ENCODE assay signal across 7 mouse cellular contexts in the genomic region with DNA sequence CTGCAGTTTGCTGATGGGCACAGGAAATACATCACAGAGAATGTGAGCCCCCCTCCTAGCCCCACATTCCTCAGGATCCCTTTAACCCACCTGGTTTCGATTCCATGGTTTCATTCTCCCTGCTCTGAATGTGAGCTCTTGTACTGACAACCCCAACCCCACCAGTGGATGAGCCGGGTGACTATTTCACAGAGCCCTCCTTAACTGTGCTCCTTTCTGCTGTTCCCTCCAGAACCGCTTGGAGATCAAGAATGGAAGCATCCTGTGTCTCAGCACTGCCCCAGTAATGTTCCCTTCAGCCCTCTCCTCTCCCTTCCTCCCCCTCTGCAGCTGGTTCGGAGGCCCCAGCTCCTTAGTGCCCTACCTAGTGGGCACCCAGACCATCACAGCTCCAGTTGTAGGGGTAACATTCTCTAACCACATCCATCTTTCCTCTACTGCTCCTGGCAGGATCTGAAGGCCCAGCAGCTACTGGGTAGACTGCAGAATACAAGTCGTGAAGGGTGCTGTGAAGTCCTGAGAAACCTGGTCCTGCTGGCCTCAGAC. TPM values are rescaled to one million over a fixed set of nuclear protein-coding genes. Genes with fewer than 3 reads are reported as not detected.
DNase-seq lines count a peak whose midpoint lies in the region; ATAC-seq and TF ChIP-seq lines count a peak whose summit lies in the region.

No protein-coding gene starts in this region.

- ATAC-seq in lung, embryonic 14.5 days (ENCODE audit: insufficient read depth), result peak; percentile 33
- ATAC-seq in intestine, embryonic 16.5 days, result 0 out of 2 replicates have a peak, but pooled peaks have one; percentile 4
- ATAC-seq in neural tube, embryonic 15.5 days (ENCODE audit: low FRiP score), result peak; percentile 14; the same call in 1 of the 2 replicates

- H3K27ac ChIP-seq in lung, embryonic 14.5 days (ENCODE audit: low read depth), result peak overlapping the region; percentile 81; the same call in 1 of the 2 replicates
- H3K27ac ChIP-seq in forebrain, embryonic 10.5 days, result peak overlapping the region; percentile 75
- H3K27ac ChIP-seq in intestine, embryonic 16.5 days (ENCODE audit: low read length), result peak overlapping the region; percentile 35; the same call in 1 of the 2 replicates
- H3K27ac ChIP-seq in neural tube, embryonic 15.5 days (replicated peaks), result no peak overlapping the region

- H3K4me1 ChIP-seq in lung, embryonic 14.5 days (ENCODE audit: insufficient read depth), result peaks cover 21% of the 10 kb centered on the region
- peaks cover 23% of the 10 kb centered on the region for H3K4me1 ChIP-seq in forebrain, embryonic 10.5 days
- H3K4me1 ChIP-seq in intestine, embryonic 16.5 days (ENCODE audit: control insufficient read depth, insufficient read depth, low read length), result peaks cover 15% of the 10 kb centered on the region
- peaks cover 20% of the 10 kb centered on the region for H3K4me1 ChIP-seq in neural tube, embryonic 15.5 days

- H3K4me2 ChIP-seq in lung, embryonic 14.5 days, result peak overlapping the region; percentile 63
- H3K4me2 ChIP-seq in intestine, embryonic 16.5 days (ENCODE audit: low read depth, low read length), result peak overlapping the region; percentile 63
- peak overlapping the region; percentile 50 for H3K4me2 ChIP-seq in neural tube, embryonic 15.5 days

- 0 out of 2 replicates have a peak, but pooled peaks have one; percentile 9 for TF ChIP-seq CTCF in lung, embryonic 14.5 days (IDR thresholded peaks at IDR 0.05; ENCODE audit: low read depth)

- 30% methylated on average over 5 of the region's 5 CpGs for WGBS in lung, embryonic 14.5 days
- 65% methylated on average over 5 of the region's 5 CpGs for WGBS in forebrain, embryonic 10.5 days
- WGBS in intestine, embryonic 16.5 days, result 39% methylated on average over 5 of the region's 5 CpGs
- WGBS in neural tube, embryonic 15.5 days, result 62% methylated on average over 5 of the region's 5 CpGs

- no peak for DNase-seq in lung, embryonic 14.5 days
- no peak for DNase-seq in lung, postnatal 14 days
- no peak for DNase-seq in forebrain, embryonic 10.5 days (ENCODE audit: extremely low spot score, low spot score)
- no peak for DNase-seq in layer of hippocampus, adult 18-20 months (ENCODE audit: low spot score in 2 of 2)
- no peak for DNase-seq in adrenal gland, adult 2 months

- no peaks in the 10 kb centered on the region for H3K9me3 ChIP-seq in lung, embryonic 14.5 days (ENCODE audit: low read depth, low read length)
- no peaks in the 10 kb centered on the region for H3K9me3 ChIP-seq in forebrain, embryonic 10.5 days
- no peaks in the 10 kb centered on the region for H3K9me3 ChIP-seq in intestine, embryonic 16.5 days (ENCODE audit: control insufficient read depth, low read length)
- H3K9me3 ChIP-seq in neural tube, embryonic 15.5 days (replicated peaks), result no peaks in the 10 kb centered on the region

- H3K4me3 ChIP-seq in lung, embryonic 14.5 days (ENCODE audit: low read depth, low read length), result peak overlapping the region; percentile 37
- H3K4me3 ChIP-seq in forebrain, embryonic 10.5 days, result peak overlapping the region; percentile 43
- peak overlapping the region; percentile 53 for H3K4me3 ChIP-seq in intestine, embryonic 16.5 days (ENCODE audit: low read length)
- H3K4me3 ChIP-seq in neural tube, embryonic 15.5 days (replicated peaks), result no peak overlapping the region

- no peaks in the 10 kb centered on the region for H3K27me3 ChIP-seq in lung, embryonic 14.5 days (ENCODE audit: insufficient read depth, low read length)
- no peaks in the 10 kb centered on the region for H3K27me3 ChIP-seq in forebrain, embryonic 10.5 days (ENCODE audit: poor library complexity, severe bottlenecking)
- no peaks in the 10 kb centered on the region for H3K27me3 ChIP-seq in intestine, embryonic 16.5 days (replicated peaks; ENCODE audit: control insufficient read depth, insufficient read depth, low read length)
- H3K27me3 ChIP-seq in neural tube, embryonic 15.5 days (replicated peaks), result no peaks in the 10 kb centered on the region

- H3K9ac ChIP-seq in lung, embryonic 14.5 days, result peak overlapping the region; percentile 48
- peak overlapping the region; percentile 65 for H3K9ac ChIP-seq in intestine, embryonic 16.5 days (ENCODE audit: low read depth, low read length)
- H3K9ac ChIP-seq in neural tube, embryonic 15.5 days (replicated peaks), result no peak overlapping the region

- peaks cover 73% of the 10 kb centered on the region for H3K36me3 ChIP-seq in lung, embryonic 14.5 days (ENCODE audit: insufficient read depth)
- peaks cover 89% of the 10 kb centered on the region for H3K36me3 ChIP-seq in forebrain, embryonic 10.5 days (replicated peaks)
- peaks cover 15% of the 10 kb centered on the region for H3K36me3 ChIP-seq in intestine, embryonic 16.5 days (ENCODE audit: control insufficient read depth, insufficient read depth, low read length)
- peaks cover 74% of the 10 kb centered on the region for H3K36me3 ChIP-seq in neural tube, embryonic 15.5 days

RNA-seq across cellular contexts. Expression of a gene that starts 0.8 kb away (rescaled TPM):
- 5.2 and 8.0 TPM in 2 replicates for polyA plus RNA-seq in lung, embryonic 14.5 days (2014; fragmentation: Nextera tagmentation; extraction: Ambion mirVana)
- polyA plus RNA-seq in forebrain, embryonic 10.5 days (2016; fragmentation: Nextera tagmentation; extraction: Ambion mirVana), result 1.8 and 1.9 TPM in 2 replicates
- polyA plus RNA-seq in intestine, embryonic 16.5 days (2015; fragmentation: Nextera tagmentation; extraction: Ambion mirVana), result 28.0 and 30.3 TPM in 2 replicates
- polyA plus RNA-seq in neural tube, embryonic 15.5 days (2015; fragmentation: Nextera tagmentation; extraction: Ambion mirVana), result 1.1 and 4.7 TPM in 2 replicates
- under 1 TPM; 0.79 to 0.97 TPM for total RNA-seq in layer of hippocampus, adult 18-20 months (2021)
- 1 to 10 TPM; 5.3 to 6.5 TPM for total RNA-seq in adrenal gland, adult 2 months (2021)
- 14.2 and 15.4 TPM in 2 replicates for polyA plus RNA-seq in adrenal gland, adult 2 months (2012; rRNA removed)

RNA-seq across cellular contexts. Expression of a gene that starts 8.8 kb away (rescaled TPM):
- polyA plus RNA-seq in lung, embryonic 14.5 days (2014; fragmentation: Nextera tagmentation; extraction: Ambion mirVana), result 102 and 112 TPM in 2 replicates
- polyA plus RNA-seq in forebrain, embryonic 10.5 days (2016; fragmentation: Nextera tagmentation; extraction: Ambion mirVana), result 136 and 144 TPM in 2 replicates
- 86.7 and 89.2 TPM in 2 replicates for polyA plus RNA-seq in intestine, embryonic 16.5 days (2015; fragmentation: Nextera tagmentation; extraction: Ambion mirVana)
- polyA plus RNA-seq in neural tube, embryonic 15.5 days (2015; fragmentation: Nextera tagmentation; extraction: Ambion mirVana), result 41.6 and 61.6 TPM in 2 replicates
- 10 to 100 TPM; 34.2 to 36.7 TPM for total RNA-seq in layer of hippocampus, adult 18-20 months (2021)
- 10 to 100 TPM; 35.9 to 47.0 TPM for total RNA-seq in adrenal gland, adult 2 months (2021)
- polyA plus RNA-seq in adrenal gland, adult 2 months (2012; rRNA removed), result 94.8 and 108 TPM in 2 replicates

RNA-seq across cellular contexts. Expression of a gene that starts 10.3 kb away (rescaled TPM):
- polyA plus RNA-seq in lung, embryonic 14.5 days (2014; fragmentation: Nextera tagmentation; extraction: Ambion mirVana), result 31.9 and 33.3 TPM in 2 replicates
- polyA plus RNA-seq in forebrain, embryonic 10.5 days (2016; fragmentation: Nextera tagmentation; extraction: Ambion mirVana), result 11.5 and 11.6 TPM in 2 replicates
- 6.6 and 7.4 TPM in 2 replicates for polyA plus RNA-seq in intestine, embryonic 16.5 days (2015; fragmentation: Nextera tagmentation; extraction: Ambion mirVana)
- 10.6 and 11.3 TPM in 2 replicates for polyA plus RNA-seq in neural tube, embryonic 15.5 days (2015; fragmentation: Nextera tagmentation; extraction: Ambion mirVana)
- total RNA-seq in layer of hippocampus, adult 18-20 months (2021), result under 1 TPM; 0.48 to 0.94 TPM
- total RNA-seq in adrenal gland, adult 2 months (2021), result 10 to 100 TPM; 13.3 to 28.4 TPM
- polyA plus RNA-seq in adrenal gland, adult 2 months (2012; rRNA removed), result 34.8 and 55.8 TPM in 2 replicates

RNA-seq across cellular contexts. Expression of a gene that starts 16.6 kb away (rescaled TPM):
- polyA plus RNA-seq in lung, embryonic 14.5 days (2014; fragmentation: Nextera tagmentation; extraction: Ambion mirVana), result 9.0 and 9.5 TPM in 2 replicates
- polyA plus RNA-seq in forebrain, embryonic 10.5 days (2016; fragmentation: Nextera tagmentation; extraction: Ambion mirVana), result 16.5 and 19.8 TPM in 2 replicates
- polyA plus RNA-seq in intestine, embryonic 16.5 days (2015; fragmentation: Nextera tagmentation; extraction: Ambion mirVana), result 6.7 and 7.2 TPM in 2 replicates
- polyA plus RNA-seq in neural tube, embryonic 15.5 days (2015; fragmentation: Nextera tagmentation; extraction: Ambion mirVana), result 104 and 122 TPM in 2 replicates
- 10 to 100 TPM; 19.2 to 23.5 TPM for total RNA-seq in layer of hippocampus, adult 18-20 months (2021)
- total RNA-seq in adrenal gland, adult 2 months (2021), result 1 to 10 TPM; 1.8 to 3.4 TPM
- polyA plus RNA-seq in adrenal gland, adult 2 months (2012; rRNA removed), result 3.4 and 4.1 TPM in 2 replicates

RNA-seq across cellular contexts. Expression of a gene that starts 19.9 kb away (rescaled TPM):
- polyA plus RNA-seq in lung, embryonic 14.5 days (2014; fragmentation: Nextera tagmentation; extraction: Ambion mirVana), result 2.7 and 3.1 TPM in 2 replicates
- 1.4 TPM in 2 replicates for polyA plus RNA-seq in forebrain, embryonic 10.5 days (2016; fragmentation: Nextera tagmentation; extraction: Ambion mirVana)
- 1.5 and 1.8 TPM in 2 replicates for polyA plus RNA-seq in intestine, embryonic 16.5 days (2015; fragmentation: Nextera tagmentation; extraction: Ambion mirVana)
- 0.55 and 1.2 TPM in 2 replicates for polyA plus RNA-seq in neural tube, embryonic 15.5 days (2015; fragmentation: Nextera tagmentation; extraction: Ambion mirVana)
- total RNA-seq in layer of hippocampus, adult 18-20 months (2021), result 1 to 10 TPM; 4.6 to 5.3 TPM
- total RNA-seq in adrenal gland, adult 2 months (2021), result 1 to 10 TPM; 4.3 to 4.4 TPM
- polyA plus RNA-seq in adrenal gland, adult 2 months (2012; rRNA removed), result 8.8 and 11.1 TPM in 2 replicates
